Mouse (Mus musculus) liver, adult 2 months (tissue): ENCODE data around the gene Nr1h2.

ENCODE experiments used
- CTCF ChIP-seq: fragments of 200-500 bp; IDR thresholded peaks from 2 replicates; pipeline ENCODE4 v1.5.1; 2011; ENCODE audit warnings: low read depth, low read length, control low read depth
- POLR2A ChIP-seq: fragments of 200-500 bp; IDR thresholded peaks from 2 replicates; pipeline ENCODE4 v1.6.1; 2011; ENCODE audit warnings: low read length, control low read depth; ENCODE audit not compliant: insufficient read depth; ENCODE audit errors: extremely low read depth

- TF ChIP-seq POLR2A = no peak
- TF ChIP-seq CTCF = no peak
Measured at GRCm38 (mm10) chr7:44538756-44539624, 14.8 kb downstream of the Nr1h2 start.
